Mouse (Mus musculus): ENCODE results near the gene Gucy2e.

Gene Gucy2e

DNA sequence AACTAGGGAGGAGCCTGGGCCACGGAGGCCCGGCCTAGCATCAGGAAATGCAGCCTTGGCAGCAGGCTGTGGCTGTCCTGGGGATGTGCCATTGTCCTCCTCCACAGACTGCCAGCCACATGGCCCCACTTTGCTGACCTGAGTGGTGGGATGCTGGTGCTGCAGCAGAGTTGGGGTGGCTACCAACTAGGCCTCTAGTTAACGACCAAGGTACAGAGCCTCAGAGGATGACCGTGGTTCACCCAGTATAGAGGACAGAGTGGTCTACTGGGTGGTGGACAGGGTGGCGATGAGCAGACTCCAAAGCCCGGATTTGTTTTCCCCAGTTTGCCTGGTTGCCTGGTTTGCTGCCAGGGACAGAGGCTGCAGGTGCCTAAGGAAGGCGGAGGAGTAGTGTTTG, 62.1 kb downstream of the Gucy2e start:
- peak in 1 of 2 experiments; percentile 25 for DNase-seq (ENCODE audit: low spot score in 2 of 2)

DNA sequence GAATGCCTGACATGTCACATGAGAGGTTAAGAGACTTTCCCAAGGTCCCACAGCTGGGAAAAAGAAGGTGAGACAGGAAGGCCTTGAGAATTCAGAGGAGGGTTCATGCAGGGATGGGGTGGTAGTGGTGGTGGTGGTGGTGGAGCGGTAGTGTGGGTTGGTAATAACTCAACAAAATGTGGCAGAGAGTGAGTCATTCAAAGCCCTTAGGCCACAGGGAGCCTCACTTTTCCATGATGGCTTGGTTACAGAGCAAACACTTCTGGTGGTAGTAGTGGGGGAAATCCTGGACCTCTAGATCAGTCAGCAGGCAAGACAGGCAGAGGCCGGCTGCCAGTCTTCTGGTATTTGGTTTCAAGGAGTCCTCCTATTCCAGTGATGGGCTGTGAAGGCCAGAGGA, 64.2 kb downstream of the Gucy2e start:
- no peak for DNase-seq (ENCODE audit: low spot score in 2 of 2)

- peak in 1 of 2 experiments; percentile 57 for DNase-seq (ENCODE audit: low spot score in 2 of 2)
Observed at GRCm38 (mm10) chr11:69171626-69172025, 65.2 kb downstream of the Gucy2e start.

DNA sequence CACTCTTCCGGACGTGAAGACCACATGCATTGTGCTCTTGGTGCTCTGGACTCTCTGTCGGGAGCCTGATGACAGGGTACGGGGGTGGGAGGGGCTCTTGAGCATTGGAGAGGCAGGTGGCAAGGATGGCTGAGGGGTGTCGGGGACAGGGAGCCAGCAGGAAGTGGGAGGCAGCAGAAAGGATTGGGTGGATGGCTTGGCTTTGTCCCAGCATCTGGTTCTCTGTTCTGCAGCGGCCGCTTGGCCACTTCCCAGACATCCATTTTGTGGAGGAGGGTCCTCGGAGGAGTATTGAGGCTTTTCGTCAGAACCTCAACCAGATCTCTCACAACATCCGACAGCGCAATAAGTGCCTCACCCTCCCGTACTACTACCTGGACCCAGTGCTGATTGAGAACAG, 67.5 kb downstream of the Gucy2e start:
- DNase-seq (ENCODE audit: low spot score in 2 of 2), result peak; percentile 62 to 63
